Mouse (Mus musculus): ENCODE measurements at regions not wholly inside any gene's neighbourhood (a gene's known extent, or its start where the extent isn't known, plus 50 kb on each side); places are given as distances from the start of the nearest gene placed in this dataset.

GRCm38 (mm10) chr14:24081911-24082558, 67.7 kb upstream of the Kcnma1 start:
- peak; percentile 97 for ATAC-seq (ENCODE audit: low TSS enrichment)

DNA sequence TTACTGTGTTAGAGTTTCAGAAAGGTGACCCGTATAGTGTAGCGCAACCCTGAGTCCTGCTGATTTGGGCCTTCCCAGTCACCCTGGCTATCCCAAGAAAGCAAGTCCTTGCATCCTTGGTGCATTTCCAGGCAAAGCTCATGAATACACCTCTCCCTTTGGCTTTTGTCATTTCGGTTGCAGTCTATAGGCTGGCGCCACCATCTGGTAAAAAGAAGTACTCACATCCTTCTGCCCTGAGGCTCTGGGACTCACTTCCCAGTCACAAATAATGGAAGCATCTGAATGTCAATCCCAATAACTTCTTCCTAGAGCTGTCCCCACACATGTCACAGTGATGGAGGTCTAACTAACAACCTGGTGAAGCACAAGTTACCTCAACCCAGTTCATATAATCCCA, 54.4 kb upstream of the Kcnma1 start:
- ATAC-seq (ENCODE audit: low TSS enrichment): peak; percentile 65; the same call in 1 of the 2 replicates

DNA sequence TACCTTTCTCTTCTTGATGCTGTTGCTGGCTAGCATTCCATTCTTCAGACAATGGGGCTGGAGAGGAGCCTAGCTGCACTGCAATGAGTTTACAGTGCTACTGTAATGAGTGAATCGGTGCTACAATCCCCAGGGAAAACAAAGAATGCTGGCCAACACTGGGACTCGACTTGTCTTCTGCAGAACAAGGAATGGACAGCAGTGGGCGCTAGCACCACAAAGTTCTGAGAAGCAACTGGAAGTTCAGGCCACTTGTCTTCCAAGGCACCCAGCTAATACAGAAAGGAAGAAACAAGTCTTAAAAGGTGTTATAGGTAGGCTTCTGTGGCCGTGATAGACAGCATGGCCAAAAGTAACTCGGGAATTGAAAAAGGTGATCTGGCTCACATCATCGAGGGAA, 53.4 kb upstream of the Kcnma1 start:
- peak; percentile 79 for ATAC-seq (ENCODE audit: low TSS enrichment)

DNA sequence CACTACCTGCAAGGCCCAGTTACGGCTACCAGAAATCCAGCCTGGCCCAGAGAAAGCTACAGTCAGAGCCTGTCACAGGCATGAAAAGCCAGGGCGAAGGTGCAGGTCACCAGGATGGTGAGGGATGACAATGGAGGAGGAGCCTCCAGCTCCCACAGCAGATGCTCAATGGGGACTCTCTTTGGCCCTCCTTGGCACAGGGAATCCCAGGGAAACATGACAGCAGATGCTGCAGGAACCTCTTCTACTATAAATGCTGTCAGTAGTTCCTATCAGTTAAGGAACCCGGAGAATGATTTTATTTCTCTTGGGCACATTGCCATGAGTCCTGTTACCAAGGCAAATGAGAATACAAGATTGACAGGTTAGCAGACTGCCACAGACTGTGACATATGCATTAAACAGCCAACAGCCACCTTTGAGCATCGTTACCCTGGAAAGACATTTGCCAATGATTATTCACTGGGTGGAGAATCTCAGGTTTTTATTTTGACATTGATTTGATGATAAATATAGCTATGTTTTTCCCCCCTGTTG, 51.0 kb upstream of the Kcnma1 start:
- ATAC-seq (ENCODE audit: low TSS enrichment): no peak

Data from frontal cortex, adult (tissue).